Mouse (Mus musculus): ENCODE measurements around the gene Zswim8. TPM values are rescaled to one million over a fixed set of nuclear protein-coding genes. Genes with fewer than 3 reads are reported as not detected.

The Zswim8 gene
- total RNA-seq, 2 experiments from 2014 or later: 81.5 to 83.6 TPM

DNA sequence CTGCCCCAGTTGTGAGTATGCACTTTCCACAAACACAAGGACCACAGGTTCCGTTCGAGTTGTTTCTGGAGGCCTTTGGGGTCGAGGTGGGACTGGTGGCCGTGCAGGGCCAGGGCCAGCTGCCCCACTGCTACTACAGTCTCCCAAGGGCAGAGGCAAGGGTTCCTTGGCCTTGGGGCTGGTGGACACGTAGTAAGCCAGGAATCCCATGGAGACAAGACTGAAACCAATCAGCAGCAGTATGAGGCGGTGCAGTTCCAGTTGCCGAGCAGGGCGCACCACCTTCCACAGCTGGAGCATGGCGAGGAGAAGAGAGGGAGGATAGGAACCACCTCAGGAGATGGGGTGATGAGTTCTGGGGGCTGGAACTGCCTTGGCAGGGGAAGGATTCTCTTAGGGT is 22.5 kb downstream of the Zswim8 start:
- DNase-seq (ENCODE audit: low spot score in 2 of 2): no peak

DNA sequence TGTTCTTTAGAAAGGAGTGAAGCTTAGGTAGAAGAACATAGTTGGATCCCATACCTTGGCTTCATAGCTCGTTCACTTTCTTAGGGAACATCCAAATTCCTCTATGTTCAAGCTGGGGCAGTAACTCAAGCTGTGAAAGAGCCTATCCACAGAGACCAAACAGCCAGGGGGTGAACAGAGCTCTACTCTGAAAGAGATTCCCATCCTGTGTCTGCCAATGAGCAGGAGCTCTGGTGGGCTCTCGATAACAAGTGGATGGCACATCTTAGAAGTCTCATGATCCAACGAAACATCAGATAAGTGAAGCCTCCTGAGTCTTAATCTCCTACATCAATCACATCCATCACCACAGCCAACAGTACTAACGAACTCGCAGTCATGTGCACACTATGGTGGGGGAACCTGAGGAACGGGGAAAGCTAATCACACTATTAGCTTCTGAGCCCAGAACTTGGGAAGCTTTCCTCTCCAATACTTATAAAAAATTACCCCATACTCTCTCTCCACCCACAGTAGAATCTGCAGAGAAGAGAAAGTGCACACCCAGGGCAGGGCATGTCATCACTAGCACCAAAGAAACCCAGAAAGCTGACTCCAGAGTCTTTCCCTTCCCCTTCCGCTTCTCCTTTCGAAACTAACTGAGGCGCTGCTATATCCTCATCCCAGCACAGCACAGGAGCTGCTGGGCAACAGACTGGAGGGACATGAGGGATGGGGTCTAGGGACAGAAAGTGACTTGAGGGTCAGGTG is 23.7 kb downstream of the Zswim8 start:
- DNase-seq (ENCODE audit: low spot score in 2 of 2): no peak

DNA sequence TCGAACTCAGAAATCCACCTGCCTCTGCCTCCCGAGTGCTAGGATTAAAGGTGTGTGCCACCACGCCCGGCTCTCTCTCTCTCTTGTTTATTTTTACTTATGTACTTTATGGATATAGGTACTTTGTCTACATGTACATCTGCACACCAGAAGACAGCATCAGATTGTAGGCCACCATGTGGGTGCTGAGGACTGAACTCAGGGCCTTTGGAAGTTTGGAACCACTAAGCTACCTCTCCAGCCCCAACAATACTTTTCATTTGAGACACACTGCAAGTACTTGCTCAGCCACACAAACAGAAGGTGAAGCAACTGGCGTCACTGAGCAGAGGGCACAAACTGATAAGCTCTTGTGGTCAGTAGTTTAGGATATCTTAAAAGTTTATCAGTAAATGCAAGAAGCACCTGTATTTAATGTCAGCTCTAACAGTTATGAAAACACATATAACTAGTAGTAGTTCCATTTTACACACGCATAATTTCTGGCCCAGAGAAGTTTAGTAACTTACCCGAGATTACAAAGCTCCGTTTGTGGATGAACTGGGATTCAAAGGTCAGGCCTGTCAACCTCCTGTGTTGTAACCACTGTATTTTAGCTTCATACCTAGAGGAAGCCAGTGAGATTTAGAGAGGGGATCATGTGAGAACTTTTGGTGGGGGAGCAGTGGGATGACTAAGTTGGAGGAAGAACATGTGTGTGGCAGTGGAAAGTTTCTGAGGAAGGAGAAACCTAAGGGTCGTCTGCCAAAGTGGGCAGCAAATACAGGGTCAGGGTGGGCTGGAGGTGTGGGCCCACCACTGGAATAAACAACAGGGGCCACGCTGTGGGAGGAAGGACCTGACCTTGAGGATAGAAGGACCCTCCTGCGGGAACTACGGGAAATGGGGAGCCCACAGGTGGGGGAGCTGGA is 25.9 kb downstream of the Zswim8 start:
- no peak for DNase-seq (ENCODE audit: low spot score in 2 of 2)

DNA sequence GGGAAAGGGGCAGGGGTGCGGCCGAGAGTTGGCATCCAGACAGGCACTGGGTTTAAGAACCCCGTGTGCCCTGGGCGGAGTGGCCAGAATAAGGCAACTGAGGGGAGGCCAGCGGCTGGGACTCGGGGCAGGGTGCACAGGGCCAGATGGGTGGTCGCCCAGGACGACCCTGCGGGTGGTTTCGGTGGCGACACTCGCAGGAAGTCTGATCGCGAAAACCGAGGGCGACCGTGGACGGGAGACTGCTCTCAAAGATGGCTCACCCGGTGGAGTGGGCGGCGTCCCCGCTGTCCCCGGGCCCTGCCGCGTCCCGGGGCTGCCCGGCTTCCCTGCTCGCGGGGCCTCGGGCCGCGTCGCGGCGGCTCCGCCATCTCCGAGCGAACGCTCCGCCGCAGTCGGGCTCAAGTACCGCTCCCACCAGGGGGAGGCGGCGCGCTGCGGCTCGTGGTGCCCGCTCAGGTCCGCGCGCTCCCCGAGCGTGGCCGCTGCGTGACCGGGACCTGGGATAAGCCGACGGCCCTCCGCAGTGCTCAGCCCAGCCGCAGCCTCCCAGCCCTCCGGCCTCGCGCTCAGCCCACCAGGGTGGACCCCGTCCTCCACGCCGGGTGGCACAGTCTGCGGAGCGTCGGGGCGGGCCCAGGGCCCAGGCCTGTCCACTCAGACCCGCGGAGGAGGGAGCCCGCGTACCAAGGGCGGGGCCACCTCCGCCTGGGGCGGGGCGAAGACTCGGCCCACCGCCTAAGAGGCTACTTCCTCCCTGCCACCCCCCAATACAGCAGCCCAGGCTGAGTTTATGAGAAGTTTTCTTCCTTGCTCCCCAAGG is 26.8 kb downstream of the Zswim8 start, which contains the start of gene Ndst2:
TSS of gene Ndst2 (minus strand) at position 611 of the 823 bp plus-strand sequence.
- peak; percentile 74 to 90 for DNase-seq (ENCODE audit: low spot score in 2 of 2)

DNA sequence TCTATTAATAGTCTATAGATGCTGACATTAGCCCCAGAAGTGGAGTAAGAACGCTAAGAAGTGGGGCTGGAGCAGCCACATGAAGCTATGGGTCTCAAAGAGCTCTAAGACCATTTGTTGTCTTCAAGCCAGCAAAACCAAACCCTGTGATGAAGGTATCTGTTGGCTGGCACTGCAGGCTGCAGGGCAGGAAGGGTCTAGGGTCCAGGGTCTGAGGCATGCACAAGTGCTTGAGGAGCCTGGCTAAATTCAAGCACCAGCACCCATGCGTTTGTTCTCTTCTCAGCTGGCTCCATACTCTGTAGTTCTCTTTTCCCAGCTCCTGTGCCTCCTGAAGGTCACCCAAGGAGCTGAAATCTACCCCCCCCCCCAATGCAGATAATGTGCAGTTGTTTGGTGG is 27.7 kb downstream of the Zswim8 start:
- no peak for DNase-seq (ENCODE audit: low spot score in 2 of 2)

DNA sequence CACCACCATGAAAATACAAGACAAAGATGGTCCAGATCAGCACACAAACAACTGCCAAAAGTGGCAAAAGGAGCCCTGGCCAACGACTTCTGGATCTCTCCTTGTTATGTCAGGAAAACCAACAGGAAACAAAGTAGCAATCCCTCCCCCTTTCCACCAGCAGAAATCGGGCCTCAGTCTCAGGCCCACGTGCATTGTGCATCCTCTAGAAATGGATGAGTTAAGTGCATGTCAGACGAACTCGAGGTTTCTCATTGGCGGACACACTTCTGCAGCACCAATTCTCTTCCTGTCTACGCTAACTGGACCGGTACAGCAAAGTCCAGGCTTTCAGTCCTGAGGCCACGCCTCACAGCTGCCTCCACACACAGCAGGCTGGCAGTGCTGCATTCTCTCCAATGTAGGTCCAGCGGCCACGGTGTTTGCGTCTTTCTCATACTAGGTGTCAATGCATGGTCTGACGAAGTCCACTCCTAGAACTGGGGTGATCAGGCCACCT is 28.6 kb downstream of the Zswim8 start:
- DNase-seq (ENCODE audit: low spot score in 2 of 2): no peak

DNA sequence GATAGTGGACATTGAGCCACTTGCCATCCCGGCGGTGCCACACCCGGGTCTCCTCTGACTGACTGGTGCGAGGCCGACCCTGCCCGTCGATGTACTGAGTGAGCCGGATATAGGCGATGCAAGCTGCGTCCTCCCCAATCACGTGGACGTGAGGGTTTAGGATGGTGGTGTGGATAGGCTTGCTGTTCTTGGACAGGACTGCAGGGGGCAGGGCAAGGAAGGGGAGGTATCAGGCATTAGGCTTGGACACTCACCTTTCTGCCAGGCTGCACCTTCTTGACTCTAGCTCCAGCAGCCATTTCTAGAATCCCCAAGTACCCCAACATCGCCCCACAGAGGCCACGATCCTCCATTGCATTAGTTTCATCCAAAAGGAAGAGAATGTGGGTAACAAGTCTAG is 30.0 kb downstream of the Zswim8 start:
- DNase-seq (ENCODE audit: low spot score in 2 of 2): peak in 1 of 2 experiments; percentile 42

DNA sequence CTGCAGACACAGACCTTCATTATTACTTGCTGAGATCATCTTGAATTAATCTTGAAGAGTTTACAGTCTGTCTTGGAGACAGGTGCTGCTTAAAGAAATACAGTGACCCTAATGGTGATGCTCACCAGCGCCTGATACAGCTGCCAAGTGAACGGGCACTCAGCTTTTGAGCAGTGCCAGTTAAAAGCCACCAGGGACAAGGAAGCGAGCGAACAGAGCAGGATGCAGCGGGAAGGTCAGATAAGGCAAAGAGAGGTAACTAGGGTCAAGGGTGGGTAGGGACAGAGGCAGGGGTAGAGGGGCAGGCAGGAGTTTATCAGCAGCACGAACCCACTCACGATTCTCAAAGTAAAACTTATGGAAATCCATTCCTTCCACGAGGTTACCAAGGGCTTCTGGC is 31.2 kb downstream of the Zswim8 start:
- no peak for DNase-seq (ENCODE audit: low spot score in 2 of 2)

DNA sequence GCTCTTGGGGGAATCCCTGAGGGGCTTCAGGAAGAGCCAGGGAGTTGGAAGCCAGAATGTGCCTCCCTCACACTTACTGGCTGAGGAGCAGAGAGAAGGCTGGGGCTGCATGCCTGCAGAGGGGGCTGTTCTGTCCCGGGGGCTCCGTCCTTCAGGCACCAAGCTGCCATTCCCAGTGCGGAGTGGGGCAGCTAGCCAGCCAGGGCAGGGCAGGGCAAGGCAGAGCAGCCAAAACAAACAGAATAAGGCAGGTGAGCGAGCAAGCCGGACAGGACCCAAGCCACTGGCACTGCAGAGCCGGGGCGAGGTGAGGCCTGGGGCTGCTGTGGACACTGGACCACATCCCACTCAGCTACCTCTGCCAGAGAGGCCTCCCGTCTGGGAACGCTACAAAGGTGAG is 33.9 kb downstream of the Zswim8 start:
- no peak for DNase-seq (ENCODE audit: low spot score in 2 of 2)

DNA sequence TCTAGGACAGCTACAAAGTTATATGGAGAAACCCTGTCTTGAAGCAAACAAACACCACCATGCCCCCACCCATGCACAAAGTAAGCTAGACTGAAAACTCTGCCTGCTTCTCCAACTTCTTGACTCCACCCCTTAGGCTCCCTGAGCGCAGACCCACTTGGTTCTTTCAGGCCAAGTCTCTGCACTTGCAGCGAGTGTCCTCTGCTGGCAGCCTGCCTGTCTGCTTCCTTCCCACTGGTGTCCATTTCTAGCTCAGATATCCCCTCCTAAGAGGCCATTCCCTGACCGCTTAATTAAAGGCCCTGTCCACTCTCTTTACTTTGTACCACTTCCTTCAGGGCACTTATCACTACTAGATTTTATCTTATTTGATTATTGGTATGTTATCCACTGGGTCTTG is 36.3 kb downstream of the Zswim8 start:
- no peak for DNase-seq (ENCODE audit: low spot score in 2 of 2)

DNA sequence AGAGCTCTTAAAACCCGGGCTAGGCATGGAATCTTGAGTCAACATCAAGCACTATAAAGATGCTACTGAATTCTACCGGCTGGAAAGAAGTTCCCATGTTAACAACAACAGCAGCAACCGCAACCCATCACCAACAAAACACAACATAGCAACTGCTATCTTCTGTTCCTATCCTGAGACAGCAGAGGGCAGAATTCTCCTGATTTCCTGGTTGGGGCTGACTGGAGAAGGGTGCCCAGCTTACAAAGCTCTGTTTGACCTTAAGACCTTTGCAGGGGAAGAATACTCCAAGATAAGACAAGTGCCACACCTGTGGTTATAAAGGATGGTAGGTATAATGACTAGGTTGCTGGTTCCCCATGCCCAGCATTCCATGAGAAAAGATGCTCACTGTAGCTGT is 39.6 kb downstream of the Zswim8 start:
- no peak for DNase-seq (ENCODE audit: low spot score in 2 of 2)

DNA sequence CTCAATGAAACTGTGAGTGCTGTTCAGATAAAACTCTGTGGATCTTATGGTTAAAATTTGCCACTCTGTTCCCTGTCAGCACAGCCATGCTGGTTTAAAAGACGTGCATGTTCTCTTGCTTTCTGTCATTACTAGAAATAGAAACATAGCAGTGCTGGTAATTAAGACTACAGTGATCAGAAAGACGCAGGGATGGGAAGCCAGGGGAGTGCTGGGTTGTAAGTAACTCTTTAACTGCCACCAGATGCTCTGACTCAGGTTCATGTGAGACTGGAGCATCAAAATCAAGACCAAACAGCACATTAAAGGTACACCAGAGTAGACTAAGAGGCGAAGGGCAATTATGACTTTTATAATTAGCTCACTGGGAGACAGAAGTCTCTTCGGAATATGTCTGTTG is 41.0 kb downstream of the Zswim8 start:
- no peak for DNase-seq (ENCODE audit: low spot score in 2 of 2)

DNA sequence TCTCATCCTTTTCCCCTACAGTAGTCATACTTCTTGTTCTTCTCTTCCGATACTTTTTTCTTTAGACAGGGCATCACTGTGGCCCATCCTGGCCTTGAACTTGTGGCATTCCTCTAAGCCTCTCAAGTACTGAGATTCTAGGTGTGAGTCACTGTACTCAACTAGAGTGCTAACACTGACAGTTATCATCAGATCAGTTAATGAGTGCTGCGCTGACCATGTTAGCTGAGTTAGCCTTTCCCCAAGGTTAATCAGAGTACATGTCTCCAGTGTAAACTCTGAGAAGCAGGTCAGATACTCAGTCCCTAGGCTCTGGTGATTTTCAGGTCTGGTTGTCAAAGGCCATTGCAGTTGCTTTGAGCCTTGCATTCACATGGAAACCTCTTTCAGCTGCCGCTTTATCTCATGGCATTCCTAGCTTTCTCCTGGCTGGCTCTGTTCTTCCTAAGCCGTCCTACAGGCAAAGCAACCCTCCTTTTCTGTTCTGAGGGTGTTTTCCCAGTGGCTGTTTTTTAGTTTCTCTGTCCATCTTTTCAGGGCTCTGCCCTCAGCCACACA is 42.2 kb downstream of the Zswim8 start:
- DNase-seq (ENCODE audit: low spot score in 2 of 2): no peak

DNA sequence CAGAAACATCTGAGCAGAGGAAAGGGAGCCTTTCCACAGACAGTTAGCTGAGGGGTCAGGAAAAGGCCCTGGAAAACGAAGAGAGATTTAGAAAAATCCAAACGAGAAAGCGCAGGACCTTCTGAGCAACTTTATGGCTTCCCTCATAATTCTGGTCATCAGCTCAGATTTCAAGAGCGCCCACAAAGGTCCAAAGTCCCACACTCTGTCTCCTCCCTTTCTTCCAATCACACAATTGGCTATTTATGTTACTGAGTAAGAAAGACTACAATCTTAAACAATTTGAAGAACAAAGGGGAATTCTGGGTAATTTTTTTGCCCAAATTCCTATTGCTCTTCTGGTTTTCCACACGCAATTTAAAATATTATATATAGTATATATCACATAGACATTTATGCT is 43.2 kb downstream of the Zswim8 start:
- no peak for DNase-seq (ENCODE audit: low spot score in 2 of 2)

DNA sequence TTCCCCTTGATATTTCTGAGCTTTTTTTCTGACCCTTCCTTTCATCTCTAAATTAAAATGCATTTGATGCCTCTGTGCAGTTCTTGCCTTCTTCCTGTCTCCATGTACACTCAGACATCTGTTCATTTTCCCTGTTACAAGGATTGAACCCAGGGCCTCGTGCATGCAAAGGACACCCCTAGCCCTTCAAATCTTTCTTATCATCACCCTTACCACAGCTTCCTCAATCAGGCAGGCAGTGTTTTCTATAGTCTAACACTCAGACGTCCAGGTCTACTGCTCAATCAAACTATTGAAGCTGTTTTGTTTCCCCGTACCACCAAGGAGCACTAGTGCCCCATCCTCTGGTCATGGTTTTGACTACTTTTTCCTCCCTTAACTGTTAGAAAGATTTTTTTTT is 46.4 kb downstream of the Zswim8 start:
- no peak for DNase-seq (ENCODE audit: low spot score in 2 of 2)

DNA sequence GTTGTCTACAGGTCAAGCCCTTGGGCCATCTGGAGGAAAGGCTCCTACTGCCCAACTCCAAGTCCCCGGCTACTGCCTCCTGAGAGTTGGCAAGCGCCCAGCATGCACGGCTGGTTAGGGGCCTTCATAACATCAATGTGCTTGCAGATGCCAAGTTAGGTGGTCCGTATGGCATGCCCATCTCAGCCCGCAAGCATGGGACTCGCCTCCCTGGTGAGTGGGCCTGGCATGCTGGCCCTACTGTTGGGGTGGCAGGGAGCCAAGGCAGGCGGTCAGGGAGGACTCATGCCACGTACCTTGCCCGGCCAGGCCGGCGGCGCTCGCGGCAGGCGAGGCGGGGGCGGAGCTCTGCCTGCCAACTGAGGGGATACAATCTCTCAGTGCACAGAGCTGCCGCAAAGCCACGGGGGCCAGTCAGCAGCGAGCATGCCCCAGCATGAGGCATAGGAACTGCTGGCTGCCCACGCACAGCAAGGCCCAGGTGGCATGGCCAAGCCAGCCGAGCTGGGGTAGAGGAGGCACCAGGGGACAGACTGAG is 50.1 kb downstream of the Zswim8 start:
- no peak for DNase-seq (ENCODE audit: low spot score in 2 of 2)

DNA sequence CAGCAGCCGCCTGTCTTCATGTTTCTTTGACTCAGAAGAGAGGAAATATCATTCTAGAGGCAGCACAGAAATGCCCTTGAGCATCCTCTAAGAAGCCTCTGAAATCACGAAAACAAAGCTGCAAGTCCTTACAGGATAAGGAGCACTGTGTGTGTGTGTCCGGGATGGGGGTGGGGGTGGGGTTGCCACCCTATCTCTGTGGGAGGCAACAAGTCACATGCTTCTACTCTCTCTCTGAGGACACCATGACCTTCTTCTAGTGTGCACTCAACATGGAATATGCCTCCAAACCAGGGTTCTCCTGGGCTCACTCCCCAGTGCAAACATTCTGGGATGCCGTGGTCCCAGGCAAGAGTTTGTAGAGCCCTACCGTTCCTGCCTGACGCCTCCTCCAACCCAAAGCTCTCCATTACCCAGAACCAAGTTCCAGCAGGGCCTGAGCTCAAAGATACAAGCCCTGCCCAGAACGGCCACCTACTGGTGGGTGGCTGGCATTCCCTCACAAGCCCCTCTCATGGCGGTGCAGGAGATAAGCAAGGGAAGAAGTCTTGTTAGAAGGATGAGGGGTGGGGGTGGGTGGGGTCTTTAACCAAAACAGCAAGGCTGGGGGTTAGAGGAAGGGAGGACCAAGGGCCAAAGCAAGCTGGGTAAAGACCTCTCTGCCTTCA is 51.5 kb downstream of the Zswim8 start:
- DNase-seq (ENCODE audit: low spot score in 2 of 2): no peak

DNA sequence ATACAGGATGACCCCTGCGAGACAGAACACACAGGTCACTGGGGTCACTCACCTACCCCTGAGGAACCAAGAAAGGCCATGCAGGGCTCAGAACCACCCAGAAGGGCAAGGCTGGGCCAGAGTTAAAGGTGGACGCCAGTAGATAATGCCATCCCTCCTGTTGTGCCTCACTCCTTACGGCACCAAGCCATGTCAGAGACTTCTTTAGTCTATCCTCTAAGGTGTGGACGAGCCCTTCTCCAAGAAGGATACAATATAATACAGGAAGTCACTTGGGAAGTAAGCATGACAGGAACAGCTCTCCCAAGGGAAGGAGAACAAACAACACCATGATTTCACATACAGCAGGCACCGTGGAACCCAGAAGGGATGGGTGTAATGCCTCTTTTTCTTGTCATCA is 57.6 kb downstream of the Zswim8 start:
- DNase-seq (ENCODE audit: low spot score in 2 of 2): no peak

DNA sequence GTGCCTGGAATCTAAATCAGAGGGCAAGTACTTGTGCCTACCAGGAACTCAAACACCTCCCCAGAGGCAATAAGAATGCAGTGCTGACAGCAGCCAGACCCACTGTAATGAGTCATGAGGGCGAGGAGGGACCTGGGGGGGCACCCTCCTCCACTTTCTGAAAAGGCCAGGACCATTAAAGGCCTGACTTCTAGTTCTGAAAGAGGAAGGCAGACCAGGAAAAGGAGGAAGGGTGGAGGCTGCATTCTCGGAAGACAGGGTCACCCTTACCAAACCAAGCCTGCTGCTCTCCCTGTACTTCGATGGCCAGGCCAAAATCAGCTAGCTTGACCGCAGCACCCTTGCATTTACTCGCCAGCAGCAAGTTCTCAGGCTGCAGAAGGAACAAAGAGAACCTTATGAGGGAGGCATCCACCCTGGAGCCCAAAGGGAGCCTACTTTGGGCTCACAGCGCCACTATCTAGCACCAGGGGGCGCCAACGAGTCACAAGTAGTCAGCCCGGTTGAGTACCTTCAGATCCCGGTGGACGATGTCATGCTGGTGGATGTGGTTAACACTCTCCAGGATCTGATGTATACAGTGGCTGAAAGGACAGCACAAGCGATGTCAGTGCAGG is 58.4 kb downstream of the Zswim8 start:
- peak; percentile 78 to 86 for DNase-seq (ENCODE audit: low spot score in 2 of 2)

DNA sequence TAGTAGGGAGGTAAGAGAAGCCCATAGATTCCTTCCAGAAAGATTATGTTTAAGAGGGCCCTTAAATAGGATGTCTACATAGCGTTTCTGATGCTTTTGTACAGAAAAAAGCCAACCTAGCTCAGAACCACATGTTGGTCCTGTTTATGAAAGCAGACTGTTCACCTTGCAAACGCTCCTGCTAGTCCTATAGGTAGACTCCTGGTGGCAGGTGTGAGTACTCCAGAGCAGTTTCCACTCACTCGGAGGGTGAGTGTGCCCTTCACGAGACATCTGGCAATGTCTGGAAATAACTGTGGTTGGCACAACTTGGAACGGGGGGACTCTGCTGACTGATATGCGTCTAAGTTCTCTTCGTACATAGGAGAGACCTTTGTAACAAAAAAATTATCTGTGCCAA is 60.6 kb downstream of the Zswim8 start:
- no peak for DNase-seq (ENCODE audit: low spot score in 2 of 2)
